Mouse (Mus musculus) erythroblast, embryonic 14.5 days (primary cell): ENCODE data around the gene Adora3. TPM values are rescaled to one million over a fixed set of nuclear protein-coding genes. Genes with fewer than 3 reads are reported as not detected.
"Not testable (repeated sequence)": the region's sequence is repeated elsewhere in the genome, so short reads cannot be mapped to it uniquely, and the experiment has no call there.

Experiments
- H3K27me3 ChIP-seq: 2 replicates; pipeline ENCODE4 v1.6.1; 2012; ENCODE audit warnings: inconsistent platforms; ENCODE audit not compliant: control insufficient read depth
- H3K36me3 ChIP-seq: 2 replicates; pipeline ENCODE4 v1.6.1; 2012; ENCODE audit warnings: mild to moderate bottlenecking, inconsistent platforms; ENCODE audit not compliant: control insufficient read depth
- H3K4me1 ChIP-seq: 2 replicates; pipeline ENCODE4 v1.6.1; 2012; ENCODE audit warnings: inconsistent platforms; ENCODE audit not compliant: control insufficient read depth
- H3K4me3 ChIP-seq: replicated peaks from 2 replicates; pipeline ENCODE3; 2012; ENCODE audit warnings: moderate library complexity, mild to moderate bottlenecking, inconsistent platforms
- H3K9me3 ChIP-seq: 2 replicates; pipeline ENCODE4 v1.6.1; 2012; ENCODE audit warnings: low read length, inconsistent platforms, mixed read lengths; ENCODE audit not compliant: control insufficient read depth
- GATA1 ChIP-seq: IDR thresholded peaks from 2 replicates; pipeline ENCODE4 v1.6.1; 2012; ENCODE audit warnings: low read length, inconsistent platforms, mixed read lengths
- TAL1 ChIP-seq: IDR thresholded peaks from 3 replicates; pipeline ENCODE4 v1.6.1; 2012; ENCODE audit warnings: low read length, inconsistent platforms, mixed read lengths
- polyA plus RNA-seq: library from polyadenylated mRNA; stranded (reverse); fragments of >175 nt; gene quantifications from 2 replicates; pipeline ENCODE4 v1.2.3, GENCODE M21; 2012

The Adora3 gene
- polyA plus RNA-seq, 1 experiment: not detected

- H3K9me3 ChIP-seq: no peaks in the 10 kb centered on the region
- H3K27me3 ChIP-seq: peaks cover under 1% of the 10 kb centered on the region
- TF ChIP-seq GATA1 (no peak), TAL1 (no peak)
- H3K4me3 ChIP-seq: no peak overlapping the region
- peaks cover 37% of the 10 kb centered on the region for H3K4me1 ChIP-seq
- no peaks in the 10 kb centered on the region for H3K36me3 ChIP-seq
Measured at GRCm38 (mm10) chr3:105917656-105918354, 47.1 kb downstream of the Adora3 start.

GRCm38 (mm10) chr3:105918355-105918745 lies 47.7 kb downstream of the Adora3 start:
- H3K9me3 ChIP-seq: no peaks in the 10 kb centered on the region
- TF ChIP-seq GATA1 (no peak), TAL1 (no peak)
- H3K4me1 ChIP-seq: peaks cover 35% of the 10 kb centered on the region
- H3K36me3 ChIP-seq: no peaks in the 10 kb centered on the region
- H3K27me3 ChIP-seq: no peaks in the 10 kb centered on the region; the same call in 1 of the 2 replicates
- no peak overlapping the region for H3K4me3 ChIP-seq

GRCm38 (mm10) chr3:105920743-105921142 lies 50.1 kb downstream of the Adora3 start:
- H3K9me3 ChIP-seq, H3K36me3 ChIP-seq, H3K4me3 ChIP-seq, H3K27me3 ChIP-seq: not testable (repeated sequence)
- peaks cover 24% of the 10 kb centered on the region for H3K4me1 ChIP-seq

DNA sequence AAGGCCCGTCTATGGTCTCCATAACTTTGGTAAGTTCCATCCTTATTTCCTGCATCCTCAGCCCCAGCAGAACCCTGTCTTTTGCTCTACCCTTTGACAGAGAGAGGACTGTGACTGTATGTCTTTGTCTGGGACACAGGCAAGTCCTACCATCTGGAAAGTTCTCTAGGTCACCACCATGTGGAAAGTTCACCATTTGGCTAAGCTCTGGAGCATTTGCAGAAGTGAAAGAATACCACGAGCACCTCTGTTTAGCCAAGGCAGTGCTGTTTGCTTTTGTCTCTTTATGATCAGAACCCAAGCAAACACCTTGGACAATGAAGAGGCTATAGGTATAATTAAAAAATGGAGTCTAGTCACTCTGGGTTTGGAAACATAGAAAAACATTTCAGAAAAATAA lies 51.3 kb downstream of the Adora3 start:
- Histone ChIP-seq H3K4me1 (peaks cover 22% of the 10 kb centered on the region), H3K9me3 (no peaks in the 10 kb centered on the region), H3K27me3 (no peaks in the 10 kb centered on the region; the same call in 1 of the 2 replicates), H3K4me3 (no peak overlapping the region), H3K36me3 (no peaks in the 10 kb centered on the region)
- no peak for TF ChIP-seq TAL1
- no peak for TF ChIP-seq GATA1

DNA sequence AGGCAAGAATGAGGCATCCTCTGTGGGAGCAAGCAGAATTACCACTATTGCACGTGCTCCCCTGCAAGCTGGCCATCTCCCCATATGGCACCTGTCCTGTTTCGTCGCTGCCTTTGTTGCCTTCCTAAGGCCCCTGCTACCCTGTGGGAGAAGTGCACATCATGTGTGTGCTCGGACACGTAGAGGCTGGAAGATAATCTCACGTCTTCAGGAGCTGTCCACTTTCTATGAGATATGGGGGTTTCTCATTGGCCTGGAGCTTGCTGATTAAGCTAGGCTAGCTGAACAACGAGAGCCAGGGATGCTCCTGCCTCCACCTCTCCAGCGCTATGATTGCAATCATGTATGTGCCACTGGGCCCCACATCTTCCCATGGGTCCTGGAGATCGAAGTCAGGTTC lies 54.0 kb downstream of the Adora3 start:
- H3K36me3 ChIP-seq: no peaks in the 10 kb centered on the region
- peaks cover 20% of the 10 kb centered on the region for H3K4me1 ChIP-seq
- TF ChIP-seq GATA1 (no peak), TAL1 (no peak)
- H3K27me3 ChIP-seq: no peaks in the 10 kb centered on the region
- H3K9me3 ChIP-seq: no peaks in the 10 kb centered on the region
- H3K4me3 ChIP-seq: no peak overlapping the region

- Histone ChIP-seq H3K4me3 (no peak overlapping the region), H3K27me3 (no peaks in the 10 kb centered on the region), H3K4me1 (peaks cover 16% of the 10 kb centered on the region), H3K36me3 (no peaks in the 10 kb centered on the region), H3K9me3 (no peaks in the 10 kb centered on the region)
- no peak for TF ChIP-seq GATA1
- no peak for TF ChIP-seq TAL1
Measured at GRCm38 (mm10) chr3:105927561-105928194, 57.0 kb downstream of the Adora3 start.

GRCm38 (mm10) chr3:105928195-105928569 lies 57.5 kb downstream of the Adora3 start:
- Histone ChIP-seq H3K36me3 (no peaks in the 10 kb centered on the region), H3K27me3 (no peaks in the 10 kb centered on the region), H3K4me1 (peaks cover 17% of the 10 kb centered on the region), H3K4me3 (no peak overlapping the region), H3K9me3 (no peaks in the 10 kb centered on the region)
- no peak for TF ChIP-seq GATA1
- no peak for TF ChIP-seq TAL1

DNA sequence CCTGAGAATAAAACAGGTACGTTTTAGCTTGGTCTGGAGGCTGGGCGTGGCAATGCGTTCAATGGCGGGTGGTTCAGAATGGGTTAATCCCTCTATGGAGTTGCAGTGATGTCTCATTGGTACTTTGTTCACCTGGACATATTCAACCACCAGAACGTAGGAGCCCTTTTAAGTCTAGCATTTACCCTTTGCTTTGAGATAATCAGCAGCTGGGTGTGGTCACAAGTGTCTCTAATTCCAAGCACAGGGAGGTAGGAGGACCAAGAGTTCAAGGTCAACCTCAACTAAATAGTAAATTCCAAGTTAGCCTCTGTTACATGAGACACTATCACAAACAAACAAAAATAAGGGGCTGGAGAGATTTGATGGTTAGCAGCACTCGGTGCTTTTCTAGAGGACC lies 58.1 kb downstream of the Adora3 start:
- Histone ChIP-seq H3K4me3 (no peak overlapping the region), H3K36me3 (no peaks in the 10 kb centered on the region), H3K27me3 (no peaks in the 10 kb centered on the region), H3K4me1 (peaks cover 17% of the 10 kb centered on the region), H3K9me3 (no peaks in the 10 kb centered on the region)
- TF ChIP-seq TAL1 (no peak), GATA1 (no peak)

DNA sequence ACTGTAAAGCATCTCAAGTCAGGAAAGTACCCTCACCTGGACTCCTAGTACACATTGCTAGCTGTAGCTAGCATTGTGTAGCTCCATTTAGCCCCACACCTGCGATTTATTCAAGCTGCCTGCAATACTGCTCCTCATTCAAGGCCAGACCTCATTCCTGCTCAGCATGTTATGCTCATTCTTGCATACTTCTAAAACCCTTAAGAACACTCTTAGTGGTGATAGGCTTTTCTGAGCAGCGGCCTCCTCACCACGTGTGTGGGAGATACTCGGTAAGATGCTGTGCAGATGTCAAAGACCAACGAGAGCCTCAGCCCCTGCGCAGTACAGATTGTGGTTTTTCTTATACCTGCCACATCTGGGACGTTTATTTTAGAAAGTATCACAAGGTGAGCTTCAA lies 59.2 kb downstream of the Adora3 start:
- Histone ChIP-seq H3K9me3 (no peaks in the 10 kb centered on the region), H3K4me3 (no peak overlapping the region), H3K4me1 (peaks cover 12% of the 10 kb centered on the region), H3K36me3 (no peaks in the 10 kb centered on the region), H3K27me3 (no peaks in the 10 kb centered on the region)
- TF ChIP-seq TAL1 (no peak), GATA1 (no peak)
